Mouse (Mus musculus) forebrain, embryonic 15.5 days (tissue): ENCODE measurements around the gene Tnfrsf4. TPM values are rescaled to one million over a fixed set of nuclear protein-coding genes. Genes with fewer than 3 reads are reported as not detected.

Experiments
- ATAC-seq: fragments of 200-750 bp; cut with Nextera tagmentation; replicated peaks from 2 replicates; pipeline ENCODE4 v1.8.0; 2017; ENCODE audit warnings: mild to moderate bottlenecking, moderate TSS enrichment, moderate library complexity
- H3K27ac ChIP-seq: fragments of 300-500 bp; sonication (generic); replicated peaks from 2 replicates; pipeline ENCODE4 v1.5.1; 2015; ENCODE audit warnings: mild to moderate bottlenecking, inconsistent platforms
- H3K27me3 ChIP-seq: fragments of 300-500 bp; sonication (generic); 2 replicates; pipeline ENCODE4 v1.6.1; 2015; ENCODE audit warnings: inconsistent platforms
- H3K36me3 ChIP-seq: fragments of 300-500 bp; sonication (generic); 2 replicates; pipeline ENCODE4 v1.6.1; 2015; ENCODE audit warnings: mild to moderate bottlenecking, inconsistent platforms
- H3K4me1 ChIP-seq: fragments of 300-500 bp; sonication (generic); 2 replicates; pipeline ENCODE4 v1.6.1; 2015; ENCODE audit warnings: inconsistent platforms
- H3K4me2 ChIP-seq: fragments of 300-500 bp; sonication (generic); replicated peaks from 2 replicates; pipeline ENCODE4 v1.6.1; 2015; ENCODE audit warnings: mild to moderate bottlenecking, inconsistent platforms
- H3K4me3 ChIP-seq: fragments of 300-500 bp; sonication (generic); 2 replicates; pipeline ENCODE4 v1.5.1; 2015; ENCODE audit warnings: mild to moderate bottlenecking, inconsistent platforms
- H3K9ac ChIP-seq: fragments of 300-500 bp; sonication (generic); replicated peaks from 2 replicates; pipeline ENCODE4 v1.6.1; 2015; ENCODE audit warnings: mild to moderate bottlenecking, inconsistent platforms
- H3K9me3 ChIP-seq: fragments of 300-500 bp; sonication (generic); 2 replicates; pipeline ENCODE4 v1.6.1; 2016; ENCODE audit warnings: inconsistent platforms
- WGBS: fragments of 180-500 bp; shearing (Covaris S2); methylation state at CpG from one replicate; pipeline ENCODE4 v1.1.7; 2015; ENCODE audit warnings: mixed read lengths; 5-methylcytosine and 5-hydroxymethylcytosine counted together
- polyA plus RNA-seq: library from polyadenylated mRNA; unstranded; fragments of >200 nt; fragmentation: Nextera tagmentation; extraction: Ambion mirVana; gene quantifications from 2 replicates; pipeline ENCODE4 v1.2.1, GENCODE M21; 2015

Tnfrsf4 gene
- polyA plus RNA-seq, 1 experiment from 2014 or later: 0.95 TPM

DNA sequence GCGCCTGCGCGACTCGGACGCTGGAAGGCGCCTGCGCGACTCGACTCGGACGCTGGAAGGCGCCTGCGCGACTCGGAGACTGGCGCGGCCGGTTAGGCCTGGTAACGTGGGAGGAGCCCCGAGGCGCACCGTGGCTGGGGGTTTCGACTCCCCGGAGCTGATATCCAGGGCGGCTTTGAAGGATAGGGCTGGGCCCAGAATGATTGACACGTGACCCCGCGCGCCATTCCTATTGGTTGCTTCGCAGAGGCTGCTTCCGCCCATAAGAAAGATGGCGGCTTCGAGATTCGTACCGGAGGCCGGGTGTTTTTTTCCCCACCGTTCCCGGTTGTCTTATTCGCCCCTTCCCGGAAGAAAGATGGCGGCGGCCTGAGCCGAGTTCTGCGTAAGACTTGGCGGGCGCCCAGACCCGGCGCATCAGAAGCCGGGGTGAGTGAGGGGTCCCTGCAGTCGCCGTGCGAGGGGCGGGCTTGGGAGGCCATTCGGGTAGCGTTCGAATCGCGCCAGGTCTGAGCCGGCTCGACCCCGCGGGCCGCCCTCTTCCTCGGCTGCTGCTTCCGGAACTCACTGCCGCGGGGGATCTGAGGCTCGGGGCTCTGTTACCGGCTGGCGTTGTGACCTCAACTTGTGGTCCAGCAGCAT, 20.6 kb upstream of the Tnfrsf4 start:
- WGBS: under 1% methylated on average over 70 of the region's 70 CpGs
- no peaks in the 10 kb centered on the region for H3K27me3 ChIP-seq
- H3K36me3 ChIP-seq: peaks cover 18% of the 10 kb centered on the region
- no peaks in the 10 kb centered on the region for H3K9me3 ChIP-seq
- peak overlapping the region; percentile 97 for H3K4me3 ChIP-seq
- peak; percentile 87 for ATAC-seq
- H3K4me2 ChIP-seq: peak overlapping the region; percentile 71
- H3K4me1 ChIP-seq: peaks cover 30% of the 10 kb centered on the region
- H3K27ac ChIP-seq: peak overlapping the region; percentile 98
- peak overlapping the region; percentile 88 for H3K9ac ChIP-seq

DNA sequence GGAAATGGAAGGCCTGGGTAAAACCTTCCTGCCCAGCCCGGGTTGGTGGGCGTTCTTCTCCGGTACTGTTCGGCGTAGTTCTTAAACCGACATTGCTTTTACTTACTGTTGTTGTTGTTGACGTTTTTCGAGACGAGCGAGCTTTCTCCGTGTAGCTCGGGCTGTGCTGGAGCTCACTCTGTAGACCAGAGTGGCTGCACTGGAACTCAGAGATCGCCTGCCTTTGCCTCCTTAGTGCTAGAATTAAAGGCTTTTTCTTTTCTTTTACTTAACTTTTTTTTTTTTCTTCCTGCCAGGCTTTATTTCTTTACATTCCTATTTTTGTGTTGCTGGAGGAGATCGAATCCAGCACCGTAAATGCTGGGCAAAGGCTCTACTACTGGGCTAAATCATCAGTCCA, 20.0 kb upstream of the Tnfrsf4 start:
- WGBS: 6% methylated on average over 15 of the region's 15 CpGs
- Histone ChIP-seq H3K4me2 (peak overlapping the region; percentile 71), H3K36me3 (peaks cover 23% of the 10 kb centered on the region), H3K9ac (peak overlapping the region; percentile 88), H3K4me3 (peak overlapping the region; percentile 97), H3K9me3 (no peaks in the 10 kb centered on the region), H3K4me1 (peaks cover 30% of the 10 kb centered on the region), H3K27ac (peak overlapping the region; percentile 98), H3K27me3 (no peaks in the 10 kb centered on the region)
- ATAC-seq: 0 out of 2 replicates have a peak, but pooled peaks have one; percentile 0

DNA sequence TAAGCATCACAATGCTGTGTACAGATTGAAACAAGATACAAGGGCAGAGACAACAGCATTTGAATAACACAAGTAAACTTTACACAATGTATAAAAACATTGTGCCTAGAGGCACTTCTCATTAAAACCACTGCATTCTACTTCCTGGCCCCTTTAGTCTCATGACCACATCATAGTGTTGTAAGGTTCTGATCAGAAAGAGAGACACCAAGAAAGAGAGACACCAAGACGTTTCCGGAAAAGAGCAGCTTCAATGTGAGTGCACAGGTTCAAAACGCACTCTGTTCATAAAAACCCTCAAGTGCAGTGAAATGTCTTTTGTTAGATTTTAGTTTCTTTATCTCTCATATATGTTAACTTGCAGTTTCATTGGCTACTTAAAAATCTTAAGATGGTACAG, 9.5 kb upstream of the Tnfrsf4 start:
- ATAC-seq: no peak
- WGBS: 94% methylated on average over 3 of the region's 3 CpGs
- no peaks in the 10 kb centered on the region for H3K27me3 ChIP-seq
- H3K36me3 ChIP-seq: peaks cover 89% of the 10 kb centered on the region
- no peak overlapping the region for H3K4me2 ChIP-seq
- H3K4me3 ChIP-seq: no peak overlapping the region
- no peak overlapping the region for H3K27ac ChIP-seq
- H3K9ac ChIP-seq: no peak overlapping the region
- H3K9me3 ChIP-seq: no peaks in the 10 kb centered on the region
- H3K4me1 ChIP-seq: no peaks in the 10 kb centered on the region

DNA sequence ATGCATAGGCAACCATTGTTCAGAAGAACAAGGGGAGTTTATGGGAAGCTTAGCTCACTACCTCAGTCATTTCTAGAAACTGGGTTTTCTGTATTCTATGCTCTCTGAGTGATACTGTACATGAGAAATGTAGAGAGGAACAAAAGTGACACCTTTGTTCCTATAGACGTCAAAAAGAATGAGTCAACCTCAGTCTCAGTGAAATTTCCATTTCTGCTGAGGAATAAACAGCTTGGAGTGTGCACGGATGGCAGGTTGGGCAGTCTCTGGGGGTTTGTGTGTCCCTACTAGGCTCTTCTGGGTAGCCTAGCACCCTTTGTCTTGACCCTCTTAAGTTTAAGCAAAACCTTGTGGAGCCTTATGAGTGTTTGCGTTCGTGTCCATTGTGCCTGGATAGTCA, 5.3 kb upstream of the Tnfrsf4 start:
- H3K27ac ChIP-seq: no peak overlapping the region
- H3K4me1 ChIP-seq: no peaks in the 10 kb centered on the region
- H3K9ac ChIP-seq: no peak overlapping the region
- H3K4me3 ChIP-seq: no peak overlapping the region
- WGBS: 95% methylated on average over 4 of the region's 4 CpGs
- H3K9me3 ChIP-seq: no peaks in the 10 kb centered on the region
- H3K36me3 ChIP-seq: peaks cover 86% of the 10 kb centered on the region
- H3K4me2 ChIP-seq: no peak overlapping the region
- no peak for ATAC-seq
- no peaks in the 10 kb centered on the region for H3K27me3 ChIP-seq

DNA sequence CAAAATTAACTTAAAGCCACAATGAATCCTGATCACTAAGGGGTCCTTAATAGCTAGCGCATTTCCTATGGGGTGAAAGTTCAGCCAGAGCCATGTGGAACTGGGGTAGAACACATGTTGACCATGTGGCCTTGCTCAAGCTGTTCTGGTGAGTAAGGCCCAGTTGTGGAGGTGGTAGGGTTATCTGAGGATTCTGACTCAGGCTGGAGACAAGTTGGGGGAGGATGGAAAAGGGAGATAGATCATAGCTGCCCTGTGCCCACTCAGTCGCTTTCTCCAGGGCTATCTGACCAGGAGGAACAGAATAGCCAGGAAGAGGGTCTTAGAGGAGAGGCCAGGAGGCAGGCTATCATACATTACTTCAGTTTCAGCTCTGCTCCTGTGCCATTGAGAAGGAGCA, 793 bp downstream of the Tnfrsf4 start:
- no peak overlapping the region for H3K27ac ChIP-seq
- WGBS: 90% methylated on average over 2 of the region's 2 CpGs
- no peaks in the 10 kb centered on the region for H3K27me3 ChIP-seq
- no peaks in the 10 kb centered on the region for H3K4me1 ChIP-seq
- H3K4me3 ChIP-seq: no peak overlapping the region
- no peaks in the 10 kb centered on the region for H3K9me3 ChIP-seq
- ATAC-seq: no peak
- H3K36me3 ChIP-seq: peaks cover 35% of the 10 kb centered on the region
- H3K4me2 ChIP-seq: no peak overlapping the region
- no peak overlapping the region for H3K9ac ChIP-seq

DNA sequence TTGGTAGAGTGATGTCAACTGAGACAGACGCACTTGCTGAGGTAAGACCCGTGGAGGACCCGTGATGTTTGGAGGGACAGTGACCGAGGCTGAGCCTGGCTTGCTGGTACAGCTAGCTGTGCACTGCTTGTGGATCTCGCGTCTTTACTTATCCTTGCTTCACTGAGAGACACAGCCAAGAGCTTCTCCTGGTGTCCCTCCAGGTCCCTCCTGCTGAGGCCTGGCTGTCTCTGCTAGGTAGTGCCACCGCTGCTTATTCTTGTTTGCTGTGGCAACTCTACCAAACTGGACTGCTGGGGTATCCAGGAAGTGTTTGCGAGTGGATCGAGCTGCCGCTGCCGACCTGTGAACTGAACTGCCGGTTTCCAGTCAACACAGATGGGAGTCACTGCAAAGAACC, 6.1 kb downstream of the Tnfrsf4 start:
- Histone ChIP-seq H3K4me3 (no peak overlapping the region), H3K27ac (no peak overlapping the region), H3K9ac (no peak overlapping the region), H3K4me1 (no peaks in the 10 kb centered on the region), H3K4me2 (no peak overlapping the region), H3K27me3 (no peaks in the 10 kb centered on the region), H3K36me3 (peaks cover 5% of the 10 kb centered on the region; the same call in 1 of the 2 replicates), H3K9me3 (no peaks in the 10 kb centered on the region)
- ATAC-seq: no peak
- WGBS: 90% methylated on average over 12 of the region's 12 CpGs

DNA sequence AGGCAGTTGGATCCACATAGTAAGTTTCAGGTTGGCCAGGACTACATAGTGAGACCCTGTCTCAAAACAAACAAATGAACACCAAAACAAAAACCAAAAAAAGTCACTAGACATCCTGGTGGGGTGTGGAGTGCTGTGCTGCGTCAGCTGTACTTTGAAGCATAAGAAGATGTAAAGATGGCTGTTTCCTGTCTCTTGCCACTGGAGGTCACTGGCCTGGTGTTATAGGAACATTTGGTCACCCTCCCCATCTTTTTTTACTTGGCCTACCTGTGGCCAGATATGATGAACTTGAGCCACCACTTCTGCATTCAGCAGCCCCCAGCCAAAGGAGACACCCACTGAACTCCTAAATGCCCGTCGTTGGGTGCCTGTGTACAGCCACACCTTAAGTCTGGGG, 7.7 kb downstream of the Tnfrsf4 start:
- H3K27me3 ChIP-seq: no peaks in the 10 kb centered on the region
- H3K9ac ChIP-seq: no peak overlapping the region
- WGBS: 86% methylated on average over 3 of the region's 3 CpGs

DNA sequence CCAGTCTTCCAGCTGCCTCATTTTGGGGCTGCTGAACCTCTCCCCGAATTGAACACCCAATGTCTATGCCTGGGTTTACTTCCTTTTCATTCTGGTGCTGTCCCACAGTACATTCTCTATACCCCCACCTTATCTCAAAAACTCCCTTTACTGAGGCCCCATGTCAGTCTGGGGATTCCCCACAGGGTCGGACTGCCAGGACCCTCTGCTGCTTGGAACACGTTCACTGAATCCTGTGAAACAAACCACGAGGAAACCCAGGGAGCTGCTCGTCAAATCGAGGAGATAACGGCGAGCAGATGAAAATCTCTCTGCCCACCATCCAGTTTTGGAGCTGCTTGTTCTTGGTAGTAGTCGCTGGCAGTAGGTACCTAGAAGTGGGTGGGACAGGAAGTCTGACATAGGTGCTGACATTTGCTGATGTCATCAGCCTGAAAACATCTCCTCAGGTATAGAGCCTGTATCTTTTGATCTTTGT, 8.3 kb downstream of the Tnfrsf4 start:
- H3K27me3 ChIP-seq: no peaks in the 10 kb centered on the region
- H3K9ac ChIP-seq: no peak overlapping the region
- H3K4me1 ChIP-seq: no peaks in the 10 kb centered on the region
- WGBS: 86% methylated on average over 9 of the region's 9 CpGs
- H3K4me2 ChIP-seq: no peak overlapping the region
- no peak for ATAC-seq
- H3K27ac ChIP-seq: no peak overlapping the region
- no peaks in the 10 kb centered on the region for H3K36me3 ChIP-seq
- no peaks in the 10 kb centered on the region for H3K9me3 ChIP-seq
- no peak overlapping the region for H3K4me3 ChIP-seq

More for the DNA sequence above, 7.7 kb downstream of the Tnfrsf4 start:
- H3K36me3 ChIP-seq: no peaks in the 10 kb centered on the region
- H3K4me3 ChIP-seq: no peak overlapping the region
- no peak overlapping the region for H3K27ac ChIP-seq
- H3K4me2 ChIP-seq: no peak overlapping the region
- H3K4me1 ChIP-seq: no peaks in the 10 kb centered on the region
- no peaks in the 10 kb centered on the region for H3K9me3 ChIP-seq
- no peak for ATAC-seq

DNA sequence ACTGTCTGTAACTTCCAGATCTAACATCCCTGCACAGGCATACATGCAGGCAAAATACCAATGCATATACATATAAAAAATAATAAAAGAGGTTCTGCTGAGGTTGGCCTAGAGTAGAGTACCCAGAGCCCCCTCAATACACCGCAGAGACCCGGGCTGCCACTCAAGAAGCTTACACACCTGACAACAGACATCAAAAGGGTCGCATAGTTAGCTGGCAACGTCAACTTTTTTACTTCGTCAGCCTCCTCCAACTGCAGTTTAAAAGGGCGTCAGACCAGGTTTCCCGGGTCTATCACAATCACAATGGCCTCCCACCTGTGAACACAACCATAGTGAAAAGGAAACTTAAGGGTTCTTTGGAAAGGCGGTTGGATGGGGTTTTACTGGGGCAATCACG, 9.9 kb downstream of the Tnfrsf4 start:
- no peak for ATAC-seq
- 81% methylated on average over 9 of the region's 9 CpGs for WGBS
- Histone ChIP-seq H3K27me3 (no peaks in the 10 kb centered on the region), H3K4me3 (no peak overlapping the region), H3K4me1 (no peaks in the 10 kb centered on the region), H3K27ac (no peak overlapping the region), H3K9me3 (no peaks in the 10 kb centered on the region), H3K4me2 (no peak overlapping the region), H3K9ac (no peak overlapping the region), H3K36me3 (0 out of 2 replicates have a peak, but pooled peaks cover 4% of the 10 kb centered on the region)

DNA sequence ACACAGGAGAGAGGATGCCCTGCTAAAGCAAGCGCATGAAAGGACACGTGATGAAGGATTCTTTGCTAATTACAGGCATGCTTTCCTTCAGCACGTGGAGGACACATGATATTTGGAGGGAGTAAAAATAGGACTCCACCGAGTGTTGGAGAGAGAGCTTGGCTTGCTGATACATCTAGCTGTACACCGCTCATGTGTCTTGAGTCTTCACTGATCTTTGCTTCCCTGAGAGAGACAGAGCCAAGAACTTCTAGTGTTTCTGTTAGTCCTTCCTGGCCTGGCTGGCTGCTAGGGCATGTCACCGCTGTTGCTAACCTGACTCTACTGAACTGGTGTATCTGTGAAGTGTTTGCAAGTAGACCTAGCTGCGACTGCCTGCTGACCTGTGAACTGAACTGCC, 10.5 kb downstream of the Tnfrsf4 start:
- H3K27ac ChIP-seq: no peak overlapping the region
- WGBS: 93% methylated on average over 7 of the region's 7 CpGs
- no peaks in the 10 kb centered on the region for H3K9me3 ChIP-seq
- H3K4me2 ChIP-seq: no peak overlapping the region
- no peak overlapping the region for H3K4me3 ChIP-seq
- H3K9ac ChIP-seq: no peak overlapping the region
- H3K36me3 ChIP-seq: 0 out of 2 replicates have a peak, but pooled peaks cover 4% of the 10 kb centered on the region
- no peaks in the 10 kb centered on the region for H3K27me3 ChIP-seq
- no peaks in the 10 kb centered on the region for H3K4me1 ChIP-seq
- no peak for ATAC-seq

DNA sequence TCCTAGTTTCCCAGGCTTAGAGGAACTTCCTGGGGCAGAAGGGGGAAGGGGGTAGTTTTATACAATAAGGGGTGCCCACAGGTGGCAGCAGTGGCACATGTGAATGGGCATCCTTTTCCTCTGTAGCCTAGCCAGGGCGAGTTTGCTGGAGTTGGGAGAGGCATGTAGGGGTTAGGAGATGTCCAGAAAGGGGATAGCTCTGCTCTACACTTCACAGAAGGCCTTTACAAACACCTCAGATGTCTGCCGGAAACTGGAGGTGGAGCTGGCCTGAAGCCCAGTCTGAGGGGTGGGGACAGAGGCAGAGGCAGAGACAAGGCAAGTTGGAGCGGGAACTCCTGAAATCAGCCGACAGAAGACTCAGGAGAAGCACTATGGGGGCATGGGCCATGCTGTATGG, 12.4 kb downstream of the Tnfrsf4 start, which contains the start of gene Tnfrsf18:
Tnfrsf18 (plus strand) TSS at position 152 of the 400 bp plus-strand sequence.
- ATAC-seq: no peak
- H3K4me2 ChIP-seq: no peak within 1 kb of the TSS
- 58% methylated on average over 4 of the region's 4 CpGs for WGBS
- H3K9me3 ChIP-seq: no peaks in the 10 kb centered on the region
- 0 out of 2 replicates have a peak, but pooled peaks cover 4% of the 10 kb centered on the region for H3K36me3 ChIP-seq
- no peak within 1 kb of the TSS for H3K4me3 ChIP-seq
- H3K9ac ChIP-seq: no peak within 1 kb of the TSS
- no peaks in the 10 kb centered on the region for H3K27me3 ChIP-seq
- peaks cover 10% of the 10 kb centered on the region for H3K4me1 ChIP-seq
- H3K27ac ChIP-seq: no peak within 1 kb of the TSS

DNA sequence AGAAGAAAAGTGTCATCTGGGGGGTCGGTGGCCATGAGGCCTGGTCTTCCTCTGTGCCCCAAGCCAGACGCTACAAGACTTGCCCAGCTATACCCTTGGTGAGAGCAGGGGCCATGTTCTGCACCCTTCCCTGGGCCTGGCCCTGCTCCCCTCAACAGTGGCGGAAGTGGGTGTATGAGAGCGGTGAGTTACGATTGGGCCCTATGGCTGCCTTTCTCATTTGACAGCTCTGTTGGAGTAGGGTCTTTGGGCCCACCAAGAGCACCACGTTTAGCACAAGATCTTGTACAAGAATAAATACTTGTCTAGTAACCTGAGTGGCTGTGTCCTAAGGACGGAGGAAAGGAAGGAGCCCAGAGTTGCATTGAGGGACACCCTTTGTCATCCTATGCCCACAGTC, 14.9 kb downstream of the Tnfrsf4 start:
- H3K9me3 ChIP-seq: no peaks in the 10 kb centered on the region
- no peak overlapping the region for H3K9ac ChIP-seq
- 0 out of 2 replicates have a peak, but pooled peaks cover 4% of the 10 kb centered on the region for H3K36me3 ChIP-seq
- H3K4me1 ChIP-seq: peaks cover 28% of the 10 kb centered on the region
- WGBS: 94% methylated on average over 7 of the region's 7 CpGs
- H3K4me2 ChIP-seq: no peak overlapping the region
- ATAC-seq: no peak
- H3K27ac ChIP-seq: no peak overlapping the region
- H3K4me3 ChIP-seq: no peak overlapping the region
- H3K27me3 ChIP-seq: no peaks in the 10 kb centered on the region
